Mouse (Mus musculus): Measurements from ENCODE around the gene Tas1r1. TPM values are rescaled to one million over a fixed set of nuclear protein-coding genes. Genes with fewer than 3 reads are reported as not detected.
A peak's percentile ranks its signal among the peaks of the same experiment; 100 is the strongest.

Tas1r1 gene
- total RNA-seq (2014; rRNA removed), result 0.42 and 0.93 TPM in 2 replicates
- polyA plus RNA-seq (2015; fragmentation: Nextera tagmentation; extraction: Ambion mirVana), result 1.7 TPM in 2 replicates

GRCm38 (mm10) chr4:152038225-152038984, at the start of gene Tas1r1:
Gene Tas1r1, minus strand, starts transcription at chr4:152038568.
- no peaks in the 10 kb centered on the region for H3K27me3 ChIP-seq (ENCODE audit: insufficient read depth, low read length)
- peak within 1 kb of the TSS; percentile 86 for H3K4me2 ChIP-seq (ENCODE audit: low read depth, low read length)
- peak within 1 kb of the TSS; percentile 80 for H3K4me3 ChIP-seq (ENCODE audit: low read length)
- DNase-seq (ENCODE audit: low spot score), result peak; percentile 21
- peak within 1 kb of the TSS; percentile 17; the same call in 1 of the 2 replicates for H3K27ac ChIP-seq
- no peaks in the 10 kb centered on the region for H3K9me3 ChIP-seq (ENCODE audit: low read length)
- H3K36me3 ChIP-seq (ENCODE audit: insufficient read depth, low read length), result peaks cover 25% of the 10 kb centered on the region
- peaks cover 7% of the 10 kb centered on the region; the same call in 1 of the 2 replicates for H3K4me1 ChIP-seq (ENCODE audit: insufficient read depth, low read length)
- WGBS, result 49% methylated on average over 10 of the region's 10 CpGs
- H3K9ac ChIP-seq (replicated peaks; ENCODE audit: low read length), result peak within 1 kb of the TSS; percentile 70
- TF ChIP-seq CTCF (IDR thresholded peaks at IDR 0.05; ENCODE audit: low read depth), result no peak
- ATAC-seq, result no peak

DNA sequence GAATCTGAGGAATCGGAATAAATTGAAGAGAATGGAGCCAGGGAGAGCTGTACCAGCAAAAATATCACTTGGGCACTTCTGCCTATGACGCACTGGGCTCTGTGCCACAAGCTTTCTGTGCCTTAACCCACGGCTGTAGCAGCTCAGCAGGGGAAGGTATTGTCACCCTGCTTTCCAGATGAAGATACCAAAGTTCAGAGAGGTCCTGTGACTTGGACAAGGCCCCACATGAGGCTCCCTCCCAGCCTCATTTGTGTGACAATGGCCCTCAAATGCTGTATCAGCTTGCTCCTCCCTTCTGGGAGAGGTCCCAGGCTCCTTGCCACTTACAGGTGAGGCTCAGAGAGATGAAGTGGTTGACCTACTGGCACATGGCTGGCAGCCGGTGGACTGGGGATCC, 49.8 kb upstream of the Tas1r1 start:
- Histone ChIP-seq H3K4me1 (ENCODE audit: insufficient read depth, low read length) (peaks cover 15% of the 10 kb centered on the region), H3K4me3 (ENCODE audit: low read length) (no peak overlapping the region), H3K9ac (replicated peaks; ENCODE audit: low read length) (no peak overlapping the region), H3K27me3 (ENCODE audit: insufficient read depth, low read length) (no peaks in the 10 kb centered on the region), H3K27ac (no peak overlapping the region), H3K4me2 (ENCODE audit: low read depth, low read length) (peak overlapping the region; percentile 86), H3K9me3 (ENCODE audit: low read length) (no peaks in the 10 kb centered on the region), H3K36me3 (ENCODE audit: insufficient read depth, low read length) (no peaks in the 10 kb centered on the region)
- no peak for ATAC-seq
- no peak for TF ChIP-seq CTCF (IDR thresholded peaks at IDR 0.05; ENCODE audit: low read depth)
- 15% methylated on average over 4 of the region's 4 CpGs for WGBS
- DNase-seq (ENCODE audit: low spot score), result no peak

- ATAC-seq, result peak; percentile 11; the same call in 1 of the 2 replicates
- H3K27me3 ChIP-seq (ENCODE audit: insufficient read depth, low read length), result no peaks in the 10 kb centered on the region
- H3K27ac ChIP-seq, result peak overlapping the region; percentile 67
- H3K4me2 ChIP-seq (ENCODE audit: low read depth, low read length), result peak overlapping the region; percentile 86
- H3K4me1 ChIP-seq (ENCODE audit: insufficient read depth, low read length), result peaks cover 15% of the 10 kb centered on the region
- peak overlapping the region; percentile 70 for H3K4me3 ChIP-seq (ENCODE audit: low read length)
- H3K9me3 ChIP-seq (ENCODE audit: low read length), result no peaks in the 10 kb centered on the region
- 5% methylated on average over 12 of the region's 12 CpGs for WGBS
- H3K36me3 ChIP-seq (ENCODE audit: insufficient read depth, low read length), result no peaks in the 10 kb centered on the region
- DNase-seq (ENCODE audit: low spot score), result no peak
- peak overlapping the region; percentile 72 for H3K9ac ChIP-seq (replicated peaks; ENCODE audit: low read length)
- no peak for TF ChIP-seq CTCF (IDR thresholded peaks at IDR 0.05; ENCODE audit: low read depth)
Measured at GRCm38 (mm10) chr4:152087211-152088081, 49.1 kb upstream of the Tas1r1 start.

- Histone ChIP-seq H3K4me1 (ENCODE audit: insufficient read depth, low read length) (peaks cover 15% of the 10 kb centered on the region), H3K27me3 (ENCODE audit: insufficient read depth, low read length) (no peaks in the 10 kb centered on the region), H3K4me2 (ENCODE audit: low read depth, low read length) (peak overlapping the region; percentile 86), H3K4me3 (ENCODE audit: low read length) (peak overlapping the region; percentile 70), H3K9ac (replicated peaks; ENCODE audit: low read length) (peak overlapping the region; percentile 72), H3K27ac (peak overlapping the region; percentile 67), H3K36me3 (ENCODE audit: insufficient read depth, low read length) (no peaks in the 10 kb centered on the region), H3K9me3 (ENCODE audit: low read length) (no peaks in the 10 kb centered on the region)
- WGBS, result under 1% methylated on average over 65 of the region's 92 CpGs
- peak; percentile 47 for DNase-seq (ENCODE audit: low spot score)
- ATAC-seq, result peak; percentile 62; the same call in 1 of the 2 replicates
- TF ChIP-seq CTCF (IDR thresholded peaks at IDR 0.05; ENCODE audit: low read depth), result no peak
Measured at GRCm38 (mm10) chr4:152086505-152087210, 48.3 kb upstream of the Tas1r1 start.

DNA sequence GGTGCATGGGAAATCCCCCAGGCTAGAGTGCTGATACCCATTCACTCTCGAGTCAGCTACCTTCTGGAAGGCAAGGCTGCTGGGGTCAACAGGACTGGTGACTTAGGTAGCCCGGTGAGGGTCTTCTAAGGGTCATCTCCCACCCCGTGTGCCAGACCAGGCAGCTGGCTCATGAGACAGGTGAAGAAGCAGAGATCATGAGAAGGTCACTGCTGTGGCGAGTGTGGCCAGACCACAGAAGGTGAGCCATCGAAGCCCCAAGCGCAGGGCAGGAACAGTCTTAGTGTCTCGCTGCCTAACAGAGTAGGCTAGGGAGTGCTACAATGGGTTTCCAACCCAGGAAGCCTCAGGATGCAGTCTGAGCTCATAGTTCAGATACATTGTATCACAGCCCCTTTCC, 46.2 kb upstream of the Tas1r1 start:
- H3K4me2 ChIP-seq (ENCODE audit: low read depth, low read length), result no peak overlapping the region
- DNase-seq (ENCODE audit: low spot score) (no peak), ATAC-seq (no peak)
- no peaks in the 10 kb centered on the region for H3K36me3 ChIP-seq (ENCODE audit: insufficient read depth, low read length)
- peaks cover 15% of the 10 kb centered on the region for H3K4me1 ChIP-seq (ENCODE audit: insufficient read depth, low read length)
- TF ChIP-seq CTCF (IDR thresholded peaks at IDR 0.05; ENCODE audit: low read depth), result no peak
- H3K27me3 ChIP-seq (ENCODE audit: insufficient read depth, low read length), result no peaks in the 10 kb centered on the region
- no peak overlapping the region for H3K27ac ChIP-seq
- no peak overlapping the region for H3K9ac ChIP-seq (replicated peaks; ENCODE audit: low read length)
- no peaks in the 10 kb centered on the region for H3K9me3 ChIP-seq (ENCODE audit: low read length)
- WGBS, result 91% methylated on average over 7 of the region's 7 CpGs
- no peak overlapping the region for H3K4me3 ChIP-seq (ENCODE audit: low read length)

DNA sequence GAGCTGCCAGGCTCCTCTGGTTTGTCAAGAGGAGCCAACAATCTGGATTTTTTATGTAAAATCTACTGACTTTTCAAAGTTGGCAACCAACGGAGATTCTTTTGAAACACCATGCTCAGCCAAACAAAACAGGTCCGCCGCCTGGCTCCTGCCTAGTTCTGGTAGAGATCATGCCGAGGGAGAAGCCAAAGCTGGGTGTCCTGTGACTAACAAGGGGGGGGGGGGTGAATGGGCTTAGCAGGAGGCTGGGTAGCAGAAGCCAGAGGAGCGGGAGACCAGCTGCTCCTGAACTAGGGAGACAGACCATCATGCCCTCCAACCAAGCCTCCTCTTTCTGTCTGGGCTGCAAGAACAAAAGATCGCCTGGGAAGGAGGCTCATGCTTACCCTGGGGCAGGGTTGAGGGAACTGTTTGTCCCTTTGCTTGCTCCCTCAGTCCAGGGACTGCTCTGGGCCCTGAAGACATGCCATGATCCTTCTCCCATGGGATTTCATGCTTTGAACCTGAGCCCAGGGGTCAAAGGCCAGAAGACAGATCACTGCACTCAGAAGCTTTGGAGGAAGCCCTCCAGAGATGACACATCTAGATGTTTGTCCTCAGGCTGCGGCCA, 45.3 kb upstream of the Tas1r1 start:
- Histone ChIP-seq H3K27ac (no peak overlapping the region), H3K27me3 (ENCODE audit: insufficient read depth, low read length) (no peaks in the 10 kb centered on the region), H3K36me3 (ENCODE audit: insufficient read depth, low read length) (no peaks in the 10 kb centered on the region), H3K4me2 (ENCODE audit: low read depth, low read length) (no peak overlapping the region), H3K9ac (replicated peaks; ENCODE audit: low read length) (no peak overlapping the region), H3K4me3 (ENCODE audit: low read length) (no peak overlapping the region), H3K9me3 (ENCODE audit: low read length) (no peaks in the 10 kb centered on the region), H3K4me1 (ENCODE audit: insufficient read depth, low read length) (peaks cover 15% of the 10 kb centered on the region)
- WGBS, result 47% methylated on average over 7 of the region's 7 CpGs
- DNase-seq (ENCODE audit: low spot score) (no peak), ATAC-seq (no peak)
- TF ChIP-seq CTCF (IDR thresholded peaks at IDR 0.05; ENCODE audit: low read depth), result no peak
